Mouse (Mus musculus) lung, postnatal 14 days (tissue): ENCODE measurements around the gene Denr.

Source experiments
- DNase-seq: peaks from one replicate; pipeline ENCODE4 v3.0.0; 2021

Denr gene

DNA sequence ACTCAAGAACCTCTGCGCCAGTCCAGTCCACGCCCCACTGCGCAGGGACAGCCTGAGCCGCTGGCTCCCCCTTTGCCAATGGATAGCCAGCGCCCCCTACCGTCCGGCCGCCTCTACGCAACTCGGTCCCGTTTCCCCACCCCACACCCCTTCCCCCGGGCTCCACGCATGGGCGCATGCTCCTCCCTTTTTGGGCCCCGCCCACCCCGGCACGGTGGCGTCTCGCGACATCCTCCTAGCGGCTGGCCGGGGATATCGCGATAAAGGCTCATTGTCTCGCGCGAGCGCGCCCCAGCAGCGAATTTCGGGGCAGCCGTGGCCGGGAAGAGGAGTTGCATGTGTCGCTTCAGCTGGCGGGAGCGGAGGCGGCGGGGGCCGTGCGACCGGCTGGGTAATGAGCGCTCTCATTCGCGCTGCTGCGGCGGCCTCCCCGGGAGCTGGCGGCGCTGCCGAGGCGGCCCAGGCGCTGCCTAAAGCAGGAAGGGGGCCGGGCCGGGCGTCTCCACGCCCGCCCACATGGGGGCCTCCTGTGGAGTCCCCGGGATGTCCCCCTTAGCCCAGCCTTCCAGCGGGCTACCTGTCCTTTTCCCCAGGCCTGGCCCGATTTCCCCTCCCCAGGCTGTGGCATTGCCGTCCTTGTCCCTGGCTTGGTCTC, at the start of gene Denr:
Denr (plus strand) TSS at position 200 of the 655 bp plus-strand sequence.
- peak; percentile 100 for DNase-seq

GRCm38 (mm10) chr5:123858798-123859197, 48.2 kb upstream of the Denr start:
- DNase-seq = no peak

GRCm38 (mm10) chr5:123862374-123863350, 44.3 kb upstream of the Denr start:
- no peak for DNase-seq

DNA sequence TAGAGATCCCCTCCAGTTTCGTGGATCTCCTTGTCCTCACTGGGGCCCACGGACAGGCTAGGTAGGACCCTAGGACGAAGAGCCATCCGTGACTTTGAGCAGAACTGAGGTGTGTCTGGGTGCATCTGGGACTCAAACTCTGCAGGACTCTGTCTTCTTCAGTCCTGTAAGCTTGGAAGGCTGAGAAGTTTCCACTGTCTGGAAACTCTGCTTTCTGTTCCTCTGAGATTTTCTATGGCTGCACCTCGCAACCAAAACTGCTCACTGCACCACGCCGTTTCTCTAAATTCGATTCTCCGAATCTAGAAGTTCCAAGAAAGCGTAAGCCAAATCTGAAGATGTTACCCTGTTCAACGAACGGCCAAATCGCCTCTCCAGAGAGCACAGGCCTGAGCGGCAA, 43.0 kb upstream of the Denr start:
- DNase-seq = no peak

DNA sequence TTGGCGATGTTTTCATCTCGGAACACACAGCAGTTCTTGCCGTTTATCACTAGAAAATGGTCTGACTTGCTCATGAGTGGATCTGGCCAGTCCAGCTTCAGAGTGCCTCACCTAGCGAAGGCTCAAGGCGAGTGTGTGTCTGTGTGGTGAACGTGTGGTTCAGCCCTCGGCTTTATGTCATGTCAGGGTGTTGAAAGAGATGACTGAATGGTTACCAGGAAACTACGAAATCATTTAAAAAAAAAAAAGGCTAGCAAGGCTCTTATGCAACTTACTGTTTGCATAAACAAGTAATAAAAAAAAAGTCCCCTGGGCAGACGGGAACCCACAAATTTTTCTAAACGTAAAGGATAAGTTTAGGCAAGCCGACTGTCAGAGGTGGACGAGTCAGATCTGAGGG, 41.6 kb upstream of the Denr start, which contains the start of gene Hcar2:
Hcar2 (minus strand) TSS at position 135 of the 400 bp plus-strand sequence.
- no peak for DNase-seq

DNA sequence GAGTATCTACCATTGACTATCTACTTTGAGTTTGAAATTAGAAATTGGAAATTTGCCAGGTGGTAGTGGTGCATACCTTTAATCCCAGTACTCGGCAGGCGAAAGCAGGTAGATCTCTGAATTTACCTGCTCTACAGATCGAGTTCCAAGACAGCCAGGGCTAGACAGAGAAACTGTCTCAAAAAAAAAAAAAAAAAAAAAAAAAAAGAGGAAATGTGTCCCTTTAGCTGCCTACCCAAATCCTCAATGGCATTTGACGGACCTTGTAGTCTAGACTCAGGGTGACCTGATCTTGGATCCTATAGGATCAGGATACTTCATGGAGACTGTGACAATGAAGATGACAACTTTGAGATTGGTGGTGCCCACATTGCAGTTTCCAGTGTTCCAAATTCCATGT, 40.5 kb upstream of the Denr start:
- DNase-seq = no peak

DNA sequence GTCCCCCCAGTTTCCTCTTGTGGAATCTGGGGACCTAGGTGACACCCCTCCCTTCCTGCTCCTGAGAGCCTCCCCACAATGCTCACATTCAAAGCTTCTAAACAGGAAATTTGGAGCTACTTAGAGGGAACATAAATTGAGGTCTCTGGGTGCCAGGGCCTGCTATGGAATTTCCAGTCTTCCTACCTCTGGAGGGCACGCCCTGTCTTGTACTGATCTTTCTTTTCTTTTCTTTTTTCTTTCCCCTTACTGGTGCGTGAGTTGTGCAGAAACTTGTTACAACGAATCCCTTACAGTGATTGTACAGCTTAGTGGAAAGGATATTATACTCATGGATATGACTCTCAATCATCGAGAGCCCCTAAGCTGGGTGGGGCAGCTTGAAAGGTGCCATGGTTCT, 37.4 kb upstream of the Denr start:
- no peak for DNase-seq

- no peak for DNase-seq
Observed at GRCm38 (mm10) chr5:123874177-123874576, 32.8 kb upstream of the Denr start.

DNA sequence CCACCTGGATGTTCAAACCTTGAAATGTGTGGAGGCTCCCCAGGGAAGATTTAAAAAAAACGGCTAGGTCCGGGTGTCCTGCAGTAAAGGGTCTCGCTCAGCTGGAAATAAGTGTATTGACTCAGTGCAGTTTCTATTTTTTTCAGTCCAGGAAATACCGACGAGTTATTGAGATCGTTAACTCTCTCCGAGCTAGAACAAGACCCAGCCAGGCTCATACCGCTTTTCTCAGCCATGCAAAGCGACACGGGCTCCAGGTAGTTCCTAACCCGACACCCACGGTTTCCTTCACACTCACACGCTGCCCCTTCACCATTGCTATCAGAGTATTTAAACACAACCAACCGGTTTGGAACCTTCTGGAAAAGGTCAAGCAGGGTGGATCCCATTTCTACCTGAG, 28.9 kb upstream of the Denr start:
- DNase-seq = no peak

DNA sequence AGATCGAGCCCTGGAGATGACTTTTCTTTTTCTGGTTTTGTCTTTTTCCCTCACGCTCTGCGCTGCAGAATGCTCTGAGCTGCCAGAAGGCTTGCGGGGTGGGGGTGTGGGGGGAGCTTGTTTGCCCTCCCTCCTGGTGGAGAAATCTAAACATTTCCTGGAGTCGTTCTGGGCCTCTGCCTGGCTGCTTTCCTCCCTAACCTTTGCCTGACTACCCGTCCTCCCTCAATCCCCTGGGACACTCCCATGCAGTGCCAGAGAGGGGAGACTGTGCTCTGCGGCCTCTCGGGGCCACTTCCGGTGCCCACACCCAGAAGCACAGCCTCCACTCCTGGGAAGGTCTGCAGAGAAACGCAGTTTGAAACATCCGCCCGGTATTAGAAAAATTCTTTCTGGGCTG, 27.0 kb upstream of the Denr start, which contains the start of gene Hcar1:
Hcar1 (minus strand) TSS at position 93 of the 400 bp plus-strand sequence.
- peak; percentile 22 for DNase-seq

DNA sequence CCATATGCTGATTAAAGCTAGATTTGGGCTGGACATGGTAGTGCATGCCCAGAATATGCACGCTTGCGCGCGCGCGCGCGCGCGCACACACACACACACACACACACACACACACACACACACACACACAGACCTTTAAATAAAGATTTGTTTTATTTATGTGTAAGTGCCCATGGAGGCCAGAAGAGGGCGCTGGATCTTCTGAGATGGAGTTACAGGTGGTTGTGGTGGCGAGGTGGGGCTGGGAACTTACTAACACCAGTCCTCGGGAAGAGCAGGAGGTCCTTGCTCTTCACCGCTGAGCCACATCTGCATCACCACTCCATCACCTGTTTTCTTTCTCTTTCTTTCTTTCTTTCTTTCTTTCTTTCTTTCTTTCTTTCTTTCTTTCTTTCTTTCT, 26.2 kb upstream of the Denr start:
- DNase-seq = no peak

DNA sequence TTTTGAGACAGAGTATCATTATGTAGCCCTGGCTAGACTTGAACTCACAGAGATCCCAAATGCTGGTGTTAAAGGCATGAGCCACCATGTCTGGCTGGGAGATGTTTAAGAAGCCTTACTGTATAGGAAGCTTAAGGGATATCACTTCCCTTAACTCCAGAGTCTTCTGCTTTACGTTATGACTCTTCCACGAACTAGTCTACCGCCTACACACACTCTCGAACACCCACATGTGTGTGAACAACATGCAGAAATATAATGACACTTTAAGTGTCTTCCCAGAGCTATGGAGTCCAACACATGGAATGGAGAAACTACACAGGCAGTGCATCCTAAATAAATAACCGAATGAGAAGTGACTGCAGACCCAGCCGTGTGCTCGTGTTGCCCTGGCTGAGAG, 23.1 kb upstream of the Denr start:
- DNase-seq = no peak

DNA sequence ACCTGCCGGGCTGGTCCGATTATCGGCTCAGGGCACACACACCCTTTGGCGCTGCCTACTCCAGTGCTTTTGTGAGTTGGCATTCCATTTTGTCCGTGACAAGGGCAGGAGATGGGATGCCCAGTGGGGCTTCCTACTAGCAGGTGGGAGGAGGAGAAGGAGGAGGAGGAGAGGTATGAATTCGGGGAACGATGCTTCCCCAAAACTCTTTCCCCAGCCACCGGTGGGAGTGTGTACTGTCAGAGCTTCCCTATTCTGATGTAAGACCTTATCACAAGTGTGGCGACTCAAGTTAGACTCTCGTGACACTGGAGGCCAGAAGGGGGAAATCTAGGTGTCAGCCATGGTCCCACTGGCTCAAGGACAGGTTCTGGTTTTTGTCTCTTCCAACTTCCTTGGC, 22.6 kb upstream of the Denr start:
- no peak for DNase-seq

DNA sequence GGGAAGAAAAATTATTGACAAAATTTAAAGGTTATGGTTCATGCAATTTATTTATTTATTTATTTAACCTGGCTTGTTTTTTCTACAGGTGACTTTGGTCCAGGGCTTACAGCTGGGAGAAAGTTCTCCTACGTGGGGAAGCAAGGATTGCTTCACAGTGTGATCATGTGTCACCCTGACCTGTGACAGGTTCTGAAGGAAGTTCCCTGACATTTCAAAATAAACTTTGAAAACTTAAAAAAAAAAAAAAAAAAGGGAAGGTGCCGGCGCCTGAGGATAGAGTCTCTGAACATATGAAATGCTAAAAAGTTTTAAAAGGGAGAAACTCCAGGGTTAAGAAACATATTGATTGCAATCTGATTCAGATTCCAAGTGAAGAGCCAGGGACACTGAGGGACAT, 20.6 kb upstream of the Denr start:
- no peak for DNase-seq

DNA sequence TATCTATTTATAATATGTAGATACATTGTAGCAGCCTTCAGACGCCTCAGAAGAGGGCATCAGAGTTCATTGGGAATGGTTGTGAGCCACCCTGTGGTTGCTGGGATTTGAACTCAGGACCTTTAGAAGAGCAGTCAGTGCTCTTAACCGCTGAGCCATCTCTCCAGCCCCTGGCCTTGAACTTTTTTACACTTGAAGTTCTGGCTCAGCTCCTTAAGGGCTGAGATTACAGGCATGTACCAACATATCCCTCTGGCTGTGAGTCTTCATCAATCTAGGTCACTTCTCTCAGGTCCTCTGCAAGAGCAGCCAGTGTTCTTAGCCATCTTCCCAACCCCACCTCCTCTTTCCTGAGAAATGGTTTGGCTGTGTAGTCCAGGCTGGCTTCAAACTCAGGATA, 16.7 kb upstream of the Denr start:
- DNase-seq = no peak

DNA sequence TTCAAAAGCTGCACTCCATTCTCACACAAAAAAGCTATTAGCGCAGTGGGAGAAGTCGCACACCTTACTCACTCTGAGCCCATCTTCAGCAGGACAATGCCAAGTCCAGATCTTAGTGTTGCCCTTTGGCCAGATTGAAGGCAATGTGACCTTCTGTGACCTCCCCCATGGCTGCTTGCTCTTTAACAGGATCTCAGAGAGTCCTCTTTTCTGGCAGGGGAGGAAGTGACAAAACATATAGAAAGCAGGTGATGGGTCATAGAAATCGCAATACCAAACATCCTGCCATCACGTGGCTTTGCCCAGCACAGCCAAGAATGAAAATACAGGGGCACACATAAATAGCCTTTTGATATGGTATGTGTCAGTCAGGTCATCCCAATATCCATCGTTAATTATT, 16.0 kb upstream of the Denr start:
- DNase-seq = no peak

GRCm38 (mm10) chr5:123891669-123892068, 15.3 kb upstream of the Denr start:
- DNase-seq = peak; percentile 49

DNA sequence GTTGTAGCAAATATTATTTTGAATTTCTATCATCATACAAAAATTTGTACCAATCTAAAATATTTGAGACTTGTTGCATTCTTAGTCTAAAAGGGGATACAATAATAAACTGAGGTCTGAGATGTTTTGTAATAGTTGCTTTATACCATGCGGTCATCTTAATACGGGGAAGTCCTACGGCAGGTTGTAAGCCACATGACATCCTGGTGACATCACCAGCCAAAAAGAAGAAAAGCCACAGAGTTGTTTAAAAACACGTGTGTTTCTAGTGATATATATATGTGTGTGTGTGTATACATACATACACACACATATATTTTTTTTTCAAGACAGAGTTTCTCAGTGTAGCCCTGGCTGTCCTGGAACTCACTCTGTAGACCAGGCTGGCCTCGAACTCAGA, 13.5 kb upstream of the Denr start:
- DNase-seq = no peak

- no peak for DNase-seq
Observed at GRCm38 (mm10) chr5:123896395-123896794, 10.6 kb upstream of the Denr start.

DNA sequence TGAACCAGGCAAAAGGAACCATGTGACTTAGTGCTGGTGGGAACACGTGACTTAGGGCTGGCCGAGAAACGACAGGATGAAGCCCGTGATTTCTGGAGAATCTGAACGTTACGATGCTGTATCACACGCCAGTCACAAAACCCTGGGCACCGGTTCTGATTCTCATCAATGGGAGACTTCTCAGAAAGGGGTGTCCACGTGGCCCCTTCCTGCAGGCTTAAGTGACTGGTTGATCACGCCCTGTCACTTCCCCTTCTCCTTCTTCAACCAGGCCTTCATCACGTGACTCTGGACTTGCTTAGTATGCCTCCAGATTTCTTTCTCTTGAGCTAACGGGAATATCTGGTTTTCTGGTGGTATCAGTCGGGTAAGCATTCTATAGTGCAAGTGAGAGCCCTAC, 9.6 kb upstream of the Denr start:
- DNase-seq = no peak

DNA sequence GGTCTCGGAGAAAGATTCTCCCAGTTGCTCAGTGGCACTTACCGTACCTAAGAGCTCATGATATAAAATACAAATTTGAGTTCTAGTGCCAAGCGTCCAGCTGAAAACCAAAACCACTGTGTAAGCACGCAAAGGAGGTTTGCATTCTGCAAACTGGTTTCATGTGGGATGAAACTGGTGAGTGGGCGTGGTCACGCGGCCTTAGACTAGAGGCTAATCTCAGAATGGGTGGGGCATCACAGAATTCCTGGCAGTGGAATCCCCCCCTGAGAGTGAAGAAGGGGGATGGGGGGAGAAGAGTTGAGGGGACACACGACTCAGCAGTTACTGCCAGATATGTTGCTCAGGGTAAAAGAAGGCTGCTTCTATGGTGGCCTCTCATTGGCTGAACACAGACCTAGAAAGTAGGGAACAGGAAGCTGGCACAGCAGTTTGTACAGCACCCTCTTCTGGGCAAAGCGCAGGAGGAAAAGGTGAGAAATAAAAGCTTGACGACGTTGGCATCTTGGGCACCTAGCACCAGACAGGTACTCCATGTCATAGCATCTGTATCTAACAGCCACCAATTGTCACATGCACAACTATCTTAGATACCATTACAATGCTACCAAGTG, 2.8 kb upstream of the Denr start:
- peak; percentile 10 for DNase-seq

- no peak for DNase-seq
Observed at GRCm38 (mm10) chr5:123906146-123906975, 614 bp upstream of the Denr start.

- no peak for DNase-seq
Observed at GRCm38 (mm10) chr5:123907631-123907977, 629 bp downstream of the Denr start.
